Mouse (Mus musculus) intestine, embryonic 14.5 days (tissue): ENCODE data around the gene Srp14. TPM values are rescaled to one million over a fixed set of nuclear protein-coding genes. Genes with fewer than 3 reads are reported as not detected.

ENCODE experiments used
- ATAC-seq: fragments of 200-750 bp; cut with Nextera tagmentation; replicated peaks from 2 replicates; pipeline ENCODE4 v1.8.0; 2017; ENCODE audit warnings: low read depth, moderate number of reproducible peaks, moderate TSS enrichment, moderate library complexity; ENCODE audit not compliant: low FRiP score, low TSS enrichment
- DNase-seq: peaks from one replicate; pipeline ENCODE4 v3.0.0-alpha.2; 2018; ENCODE audit warnings: low spot score
- H3K27ac ChIP-seq: fragments of 300-500 bp; sonication (generic); 2 replicates; pipeline ENCODE4 v1.5.1; 2014; ENCODE audit warnings: low read depth, mild to moderate bottlenecking, control low read depth
- H3K27me3 ChIP-seq: fragments of 300-500 bp; sonication (generic); replicated peaks from 2 replicates; pipeline ENCODE4 v1.6.1; 2014; ENCODE audit warnings: low read length, control low read depth; ENCODE audit not compliant: control insufficient read depth, insufficient read depth
- H3K36me3 ChIP-seq: fragments of 300-500 bp; sonication (generic); 2 replicates; pipeline ENCODE4 v1.6.1; 2014; ENCODE audit warnings: low read length, control low read depth; ENCODE audit not compliant: control insufficient read depth, insufficient read depth
- H3K4me1 ChIP-seq: fragments of 300-500 bp; sonication (generic); replicated peaks from 2 replicates; pipeline ENCODE4 v1.6.1; 2014; ENCODE audit warnings: low read length, control low read depth, mixed read lengths; ENCODE audit not compliant: control insufficient read depth, insufficient read depth
- H3K4me2 ChIP-seq: fragments of 300-500 bp; sonication (generic); 2 replicates; pipeline ENCODE4 v1.6.1; 2014; ENCODE audit warnings: low read length
- H3K4me3 ChIP-seq: fragments of 300-500 bp; sonication (generic); 2 replicates; pipeline ENCODE4 v1.5.1; 2014; ENCODE audit warnings: low read depth, low read length, control low read depth, mixed read lengths
- H3K9ac ChIP-seq: fragments of 300-500 bp; sonication (generic); 2 replicates; pipeline ENCODE4 v1.6.1; 2014; ENCODE audit warnings: mild to moderate bottlenecking, low read length
- H3K9me3 ChIP-seq: fragments of 300-500 bp; sonication (generic); 2 replicates; pipeline ENCODE4 v1.6.1; 2016; ENCODE audit warnings: low read length, control low read depth; ENCODE audit not compliant: control insufficient read depth
- WGBS: fragments of 180-500 bp; shearing (Covaris S2); extraction: QIAGEN DNeasy Blood & Tissue Kit; methylation state at CpG from one replicate; pipeline ENCODE4 v1.1.7; 2014; 5-methylcytosine and 5-hydroxymethylcytosine counted together
- polyA plus RNA-seq: library from polyadenylated mRNA; unstranded; fragments of >200 nt; fragmentation: Nextera tagmentation; extraction: Ambion mirVana; gene quantifications from 2 replicates; pipeline ENCODE4 v1.2.1, GENCODE M21; 2014

Gene Srp14
- polyA plus RNA-seq, 1 experiment from 2014 or later: 203 TPM

- DNase-seq (no peak), ATAC-seq (0 out of 2 replicates have a peak, but pooled peaks have one; percentile 23)
- Histone ChIP-seq H3K4me1 (no peaks in the 10 kb centered on the region), H3K36me3 (peaks cover 75% of the 10 kb centered on the region), H3K4me2 (no peak overlapping the region), H3K9ac (no peak overlapping the region), H3K27ac (no peak overlapping the region), H3K27me3 (no peaks in the 10 kb centered on the region), H3K9me3 (no peaks in the 10 kb centered on the region), H3K4me3 (no peak overlapping the region)
- WGBS: 82% methylated on average over 16 of the region's 16 CpGs
These were observed 48.9 kb downstream of the Srp14 start for GRCm38 (mm10) chr2:118430630-118431029.

DNA sequence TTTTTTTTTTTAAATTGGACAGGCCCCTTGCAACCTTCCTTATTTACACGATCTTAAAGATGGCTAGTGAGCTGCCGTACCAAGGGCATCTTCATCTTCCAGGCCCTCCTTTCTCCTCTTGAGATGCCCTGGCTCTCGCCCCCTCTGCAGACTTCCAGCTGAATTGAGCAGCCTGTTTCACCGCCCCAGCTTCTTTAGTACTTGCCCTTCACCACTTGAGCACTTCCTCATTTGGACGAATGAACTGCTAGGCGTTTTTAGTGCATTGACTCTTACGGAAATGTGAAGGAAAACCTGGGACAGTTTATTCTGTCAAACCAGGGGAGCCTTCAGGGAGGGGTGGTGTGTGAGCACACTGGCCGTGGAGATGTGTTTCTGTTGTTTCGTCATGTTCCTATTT is 50.2 kb downstream of the Srp14 start:
- Histone ChIP-seq H3K9ac (no peak overlapping the region), H3K4me2 (no peak overlapping the region), H3K36me3 (peaks cover 70% of the 10 kb centered on the region), H3K27ac (no peak overlapping the region), H3K4me1 (no peaks in the 10 kb centered on the region), H3K9me3 (no peaks in the 10 kb centered on the region), H3K27me3 (no peaks in the 10 kb centered on the region), H3K4me3 (no peak overlapping the region)
- WGBS: 81% methylated on average over 9 of the region's 9 CpGs
- DNase-seq: no peak
- ATAC-seq: no peak

DNA sequence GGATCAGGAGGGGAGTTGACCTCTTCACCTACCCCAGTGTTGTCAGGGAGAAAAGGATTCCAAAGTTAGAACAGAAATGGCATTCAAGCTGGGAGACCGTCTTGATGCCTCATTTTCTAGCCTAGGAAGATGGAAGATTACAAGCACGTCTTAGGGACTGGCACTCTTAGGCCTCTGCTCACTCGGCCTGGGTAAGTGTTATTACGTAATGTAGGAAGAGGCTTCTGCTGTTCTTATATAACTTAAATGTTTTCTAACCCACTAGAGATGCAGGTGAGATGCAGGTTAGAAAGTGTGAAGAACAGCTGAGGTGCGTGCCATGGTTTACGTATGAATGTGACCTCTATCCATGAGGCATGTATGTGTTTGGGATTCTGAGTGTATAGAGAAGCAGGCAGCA is 51.2 kb downstream of the Srp14 start:
- WGBS: 94% methylated on average over 6 of the region's 6 CpGs
- no peaks in the 10 kb centered on the region for H3K9me3 ChIP-seq
- no peak overlapping the region for H3K27ac ChIP-seq
- H3K4me2 ChIP-seq: no peak overlapping the region
- H3K4me3 ChIP-seq: no peak overlapping the region
- H3K4me1 ChIP-seq: no peaks in the 10 kb centered on the region
- DNase-seq (no peak), ATAC-seq (no peak)
- no peaks in the 10 kb centered on the region for H3K27me3 ChIP-seq
- peaks cover 67% of the 10 kb centered on the region for H3K36me3 ChIP-seq
- H3K9ac ChIP-seq: no peak overlapping the region

Other genes with a start within 250 kb of the Srp14 start
- gene Fsip1, start 222.7 kb downstream of the Srp14 start, polyA plus RNA-seq: 0.36 and 0.49 TPM in 2 replicates
- 0.22 and 0.30 TPM in 2 replicates for gene Gpr176, start 106.3 kb downstream of the Srp14 start, polyA plus RNA-seq
- 14.0 and 15.0 TPM in 2 replicates for gene Eif2ak4, start 91.1 kb downstream of the Srp14 start, polyA plus RNA-seq
- gene Bmf, start 70.0 kb upstream of the Srp14 start, polyA plus RNA-seq: 4.9 and 5.0 TPM in 2 replicates
- 81.4 and 94.0 TPM in 2 replicates for gene Bub1b, start 118.5 kb upstream of the Srp14 start, polyA plus RNA-seq
- 2.4 and 2.7 TPM in 2 replicates for gene Pak6, start 183.6 kb upstream of the Srp14 start, polyA plus RNA-seq
- gene Ankrd63, start 224.3 kb upstream of the Srp14 start, polyA plus RNA-seq: 0.19 and 0.20 TPM in 2 replicates
- 1.4 and 1.6 TPM in 2 replicates for gene Plcb2, start 248.7 kb upstream of the Srp14 start, polyA plus RNA-seq